Mouse (Mus musculus): Measurements from ENCODE around the gene Actl6a. TPM values are rescaled to one million over a fixed set of nuclear protein-coding genes. Genes with fewer than 3 reads are reported as not detected.

Gene Actl6a
- polyA plus RNA-seq, 1 experiment from 2014 or later = 233 TPM

DNA sequence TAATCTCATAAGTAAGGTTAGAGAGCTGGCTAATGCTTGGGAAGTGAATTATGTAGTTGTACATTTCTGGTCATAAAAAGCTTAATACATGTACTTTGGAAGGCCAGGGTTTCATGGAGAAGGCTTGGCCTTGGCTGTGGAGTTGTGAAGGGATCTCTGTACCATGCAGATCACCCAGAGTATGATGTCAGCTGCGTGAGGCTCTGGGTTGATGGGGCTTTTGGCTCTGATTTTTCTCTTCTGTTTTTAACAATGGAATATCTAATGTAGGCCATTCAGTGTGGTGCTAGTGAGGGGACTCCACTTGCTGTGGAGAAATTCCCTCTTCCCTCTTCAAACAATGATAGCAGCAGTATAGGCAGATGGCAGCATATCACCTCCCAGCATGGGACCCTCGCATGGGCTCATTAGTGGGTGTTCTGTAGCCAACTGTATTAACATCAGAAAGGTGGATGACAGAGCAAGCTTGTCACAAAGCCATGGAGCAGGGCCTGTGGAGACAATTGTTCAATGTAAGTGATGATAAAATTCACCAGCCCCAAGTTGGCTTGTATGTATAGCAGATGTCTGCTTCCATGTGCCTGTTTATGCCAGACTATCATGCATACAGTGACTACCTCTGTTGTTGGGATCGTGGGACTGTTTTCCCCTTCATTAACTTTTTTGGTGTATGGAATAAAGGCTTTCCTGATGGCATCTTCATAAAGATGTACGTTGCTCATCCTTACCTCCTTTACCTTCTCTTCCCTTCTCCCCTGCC lies 43.9 kb downstream of the Actl6a start:
- no peak overlapping the region for H3K4me2 ChIP-seq (ENCODE audit: low read depth)
- no peaks in the 10 kb centered on the region for H3K9me3 ChIP-seq (ENCODE audit: control insufficient read depth, low read length)
- H3K36me3 ChIP-seq (ENCODE audit: control insufficient read depth, insufficient read depth, low read length) = peaks cover 4% of the 10 kb centered on the region; the same call in 1 of the 2 replicates
- WGBS = 94% methylated on average over 4 of the region's 4 CpGs
- no peak overlapping the region for H3K9ac ChIP-seq (ENCODE audit: low read length)
- DNase-seq (ENCODE audit: low spot score) (no peak), ATAC-seq (ENCODE audit: insufficient read depth, low FRiP score, low TSS enrichment) (no peak)
- H3K27me3 ChIP-seq (ENCODE audit: control insufficient read depth, insufficient read depth, low read length) = no peaks in the 10 kb centered on the region
- H3K27ac ChIP-seq (ENCODE audit: low read depth, low read length) = no peak overlapping the region
- H3K4me1 ChIP-seq (ENCODE audit: control insufficient read depth, insufficient read depth, low read length) = no peaks in the 10 kb centered on the region
- H3K4me3 ChIP-seq (ENCODE audit: low read depth, low read length) = no peak overlapping the region

DNA sequence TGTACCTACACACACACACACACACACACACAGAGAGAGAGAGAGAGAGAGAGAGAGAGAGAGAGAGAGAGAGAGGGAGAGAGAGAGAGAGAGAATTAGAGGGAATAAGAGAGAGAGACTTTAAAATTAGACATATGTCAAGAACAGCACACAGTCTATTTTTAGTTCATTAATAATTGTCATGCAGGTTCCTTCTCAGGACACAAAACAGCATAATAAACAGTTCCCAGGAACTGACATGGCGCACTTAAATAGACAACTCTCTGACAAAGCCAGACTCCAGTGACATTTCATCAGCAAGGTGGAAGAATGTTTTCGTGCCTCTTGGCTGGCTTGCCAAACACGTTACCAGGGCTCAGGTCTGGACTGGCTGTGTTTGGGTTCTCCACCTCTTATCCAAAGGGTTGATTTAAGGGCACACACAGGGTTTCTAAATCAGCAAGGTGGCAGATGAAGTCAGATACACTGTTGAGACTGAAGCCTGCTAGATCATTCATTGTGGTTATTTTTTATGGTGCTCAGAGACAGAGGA lies 48.4 kb downstream of the Actl6a start:
- Histone ChIP-seq H3K27me3 (ENCODE audit: control insufficient read depth, insufficient read depth, low read length) (no peaks in the 10 kb centered on the region), H3K4me2 (ENCODE audit: low read depth) (no peak overlapping the region), H3K9me3 (ENCODE audit: control insufficient read depth, low read length) (no peaks in the 10 kb centered on the region), H3K27ac (ENCODE audit: low read depth, low read length) (no peak overlapping the region), H3K9ac (ENCODE audit: low read length) (no peak overlapping the region), H3K4me1 (ENCODE audit: control insufficient read depth, insufficient read depth, low read length) (no peaks in the 10 kb centered on the region), H3K36me3 (ENCODE audit: control insufficient read depth, insufficient read depth, low read length) (peaks cover 4% of the 10 kb centered on the region; the same call in 1 of the 2 replicates), H3K4me3 (ENCODE audit: low read depth, low read length) (no peak overlapping the region)
- DNase-seq (ENCODE audit: low spot score) (no peak), ATAC-seq (ENCODE audit: insufficient read depth, low FRiP score, low TSS enrichment) (no peak)
- WGBS = 95% methylated on average over 3 of the region's 3 CpGs

DNA sequence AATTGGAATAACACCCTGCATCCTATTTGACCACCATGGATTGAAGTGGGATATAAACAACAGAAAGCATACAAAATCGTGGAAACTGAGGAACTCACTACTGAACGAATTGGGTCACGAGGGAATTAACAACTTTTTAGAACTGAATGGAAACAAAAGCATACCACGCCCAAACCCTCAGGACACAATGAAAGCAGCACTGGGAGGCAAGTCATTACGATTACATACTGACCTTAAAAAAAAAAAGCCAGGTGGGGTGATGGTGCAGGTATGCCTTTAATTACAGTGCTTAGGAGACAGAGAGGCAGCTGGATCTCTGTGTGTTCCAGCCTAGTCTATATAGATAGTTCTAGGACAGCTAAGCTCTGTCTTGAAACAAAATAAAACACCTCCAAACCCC lies 53.1 kb downstream of the Actl6a start:
- Histone ChIP-seq H3K4me3 (ENCODE audit: low read depth, low read length) (no peak overlapping the region), H3K27me3 (ENCODE audit: control insufficient read depth, insufficient read depth, low read length) (no peaks in the 10 kb centered on the region)

DNA sequence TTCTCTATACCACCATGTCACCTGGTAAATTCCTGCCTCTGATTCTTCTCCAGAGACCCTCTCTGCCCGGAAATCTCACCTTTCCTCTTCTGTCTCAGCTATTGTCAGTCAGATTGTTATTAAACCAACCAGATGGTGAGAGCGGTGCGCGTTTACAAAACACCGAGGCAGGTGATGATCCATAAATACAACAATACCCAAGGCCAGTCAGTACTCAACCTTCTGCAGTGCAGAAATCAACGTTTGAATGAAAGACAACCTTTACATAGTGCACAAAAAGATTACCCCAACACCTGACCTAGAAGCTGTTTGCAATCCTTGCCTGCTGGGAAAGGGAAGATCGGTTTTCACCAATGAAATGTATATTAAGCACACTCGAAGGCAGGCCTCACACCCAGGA lies 56.9 kb downstream of the Actl6a start:
- no peak overlapping the region for H3K9ac ChIP-seq (ENCODE audit: low read length)
- H3K9me3 ChIP-seq (ENCODE audit: control insufficient read depth, low read length) = no peaks in the 10 kb centered on the region
- no peaks in the 10 kb centered on the region for H3K36me3 ChIP-seq (ENCODE audit: control insufficient read depth, insufficient read depth, low read length)
- ATAC-seq (ENCODE audit: insufficient read depth, low FRiP score, low TSS enrichment) (no peak), DNase-seq (ENCODE audit: low spot score) (no peak)
- H3K27ac ChIP-seq (ENCODE audit: low read depth, low read length) = no peak overlapping the region
- no peak overlapping the region for H3K4me3 ChIP-seq (ENCODE audit: low read depth, low read length)
- WGBS = 67% methylated on average over 8 of the region's 8 CpGs
- H3K27me3 ChIP-seq (ENCODE audit: control insufficient read depth, insufficient read depth, low read length) = no peaks in the 10 kb centered on the region
- H3K4me2 ChIP-seq (ENCODE audit: low read depth) = no peak overlapping the region
- no peaks in the 10 kb centered on the region for H3K4me1 ChIP-seq (ENCODE audit: control insufficient read depth, insufficient read depth, low read length)

More for the DNA sequence above, 53.1 kb downstream of the Actl6a start:
- 67% methylated on average over 5 of the region's 5 CpGs for WGBS
- DNase-seq (ENCODE audit: low spot score) (no peak), ATAC-seq (ENCODE audit: insufficient read depth, low FRiP score, low TSS enrichment) (no peak)
- no peaks in the 10 kb centered on the region for H3K4me1 ChIP-seq (ENCODE audit: control insufficient read depth, insufficient read depth, low read length)
- no peak overlapping the region for H3K9ac ChIP-seq (ENCODE audit: low read length)
- no peak overlapping the region for H3K27ac ChIP-seq (ENCODE audit: low read depth, low read length)
- H3K9me3 ChIP-seq (ENCODE audit: control insufficient read depth, low read length) = no peaks in the 10 kb centered on the region
- no peaks in the 10 kb centered on the region for H3K36me3 ChIP-seq (ENCODE audit: control insufficient read depth, insufficient read depth, low read length)
- no peak overlapping the region for H3K4me2 ChIP-seq (ENCODE audit: low read depth)

DNA sequence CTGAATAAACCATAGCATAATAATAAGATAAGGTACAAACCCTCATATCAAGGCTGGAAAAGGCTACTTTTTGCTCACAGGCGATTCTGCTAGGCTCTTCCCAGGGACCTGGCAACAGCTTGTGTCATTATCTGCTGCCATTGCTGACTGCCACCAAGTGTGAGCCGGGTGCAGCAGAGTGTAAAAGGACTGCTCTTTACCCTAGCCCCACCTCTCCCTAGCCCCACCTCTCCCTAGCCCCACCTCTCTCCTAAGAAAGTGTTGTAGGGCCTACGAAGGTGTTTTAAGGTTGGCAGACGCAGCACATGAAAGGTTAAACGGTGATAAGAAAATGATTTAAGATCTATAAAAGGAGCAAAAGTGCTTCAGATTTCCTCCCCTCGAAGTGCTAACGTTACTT lies 57.8 kb downstream of the Actl6a start:
- Histone ChIP-seq H3K27me3 (ENCODE audit: control insufficient read depth, insufficient read depth, low read length) (no peaks in the 10 kb centered on the region), H3K9me3 (ENCODE audit: control insufficient read depth, low read length) (no peaks in the 10 kb centered on the region), H3K4me3 (ENCODE audit: low read depth, low read length) (no peak overlapping the region), H3K4me2 (ENCODE audit: low read depth) (no peak overlapping the region), H3K9ac (ENCODE audit: low read length) (no peak overlapping the region), H3K4me1 (ENCODE audit: control insufficient read depth, insufficient read depth, low read length) (no peaks in the 10 kb centered on the region), H3K27ac (ENCODE audit: low read depth, low read length) (no peak overlapping the region), H3K36me3 (ENCODE audit: control insufficient read depth, insufficient read depth, low read length) (no peaks in the 10 kb centered on the region)
- 51% methylated on average over 7 of the region's 7 CpGs for WGBS
- no peak for DNase-seq (ENCODE audit: low spot score)
- no peak for ATAC-seq (ENCODE audit: insufficient read depth, low FRiP score, low TSS enrichment)

DNA sequence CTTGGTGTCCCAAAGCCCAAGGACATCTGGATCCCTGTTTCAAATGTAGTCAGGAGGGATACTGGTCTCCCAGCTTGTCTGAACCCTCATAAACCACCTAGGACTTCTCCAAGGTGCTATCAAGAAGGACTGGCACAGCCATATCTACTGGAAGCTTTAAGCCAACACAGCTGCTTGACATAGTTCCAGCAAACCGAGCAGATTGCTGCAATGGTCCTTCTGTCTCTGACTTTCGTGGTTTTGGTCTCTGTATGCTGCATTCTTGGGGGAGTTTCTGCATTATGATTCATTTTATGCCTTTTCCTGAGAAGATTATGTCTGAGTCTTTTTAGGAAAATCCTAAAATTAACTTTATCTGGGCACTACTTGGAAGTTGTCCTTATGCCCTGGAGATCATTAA lies 64.7 kb downstream of the Actl6a start:
- Histone ChIP-seq H3K4me3 (ENCODE audit: low read depth, low read length) (no peak overlapping the region), H3K9ac (ENCODE audit: low read length) (no peak overlapping the region), H3K4me1 (ENCODE audit: control insufficient read depth, insufficient read depth, low read length) (no peaks in the 10 kb centered on the region), H3K27ac (ENCODE audit: low read depth, low read length) (no peak overlapping the region), H3K36me3 (ENCODE audit: control insufficient read depth, insufficient read depth, low read length) (no peaks in the 10 kb centered on the region), H3K4me2 (ENCODE audit: low read depth) (no peak overlapping the region), H3K27me3 (ENCODE audit: control insufficient read depth, insufficient read depth, low read length) (no peaks in the 10 kb centered on the region), H3K9me3 (ENCODE audit: control insufficient read depth, low read length) (no peaks in the 10 kb centered on the region)
- ATAC-seq (ENCODE audit: insufficient read depth, low FRiP score, low TSS enrichment) (no peak), DNase-seq (ENCODE audit: low spot score) (no peak)
- WGBS = 91% methylated on average over 2 of the region's 2 CpGs

Other genes with a start within 250 kb of the Actl6a start
- not detected in 2 replicates for gene Kcnmb3, start 214.1 kb upstream of the Actl6a start, polyA plus RNA-seq (2014; fragmentation: Nextera tagmentation; extraction: Ambion mirVana)
- gene Zfp639, start 196.0 kb upstream of the Actl6a start, polyA plus RNA-seq (2014; fragmentation: Nextera tagmentation; extraction: Ambion mirVana) = 48.4 TPM in 2 replicates
- gene Mfn1, start 176.8 kb upstream of the Actl6a start, polyA plus RNA-seq (2014; fragmentation: Nextera tagmentation; extraction: Ambion mirVana) = 26.8 and 31.5 TPM in 2 replicates
- 53.2 and 57.4 TPM in 2 replicates for gene Gnb4, start 89.7 kb upstream of the Actl6a start, polyA plus RNA-seq (2014; fragmentation: Nextera tagmentation; extraction: Ambion mirVana)
- gene Ndufb5, start 30.7 kb downstream of the Actl6a start, polyA plus RNA-seq (2014; fragmentation: Nextera tagmentation; extraction: Ambion mirVana) = 280 and 290 TPM in 2 replicates
- 38.3 and 42.1 TPM in 2 replicates for gene Mrpl47, start 31.3 kb downstream of the Actl6a start, polyA plus RNA-seq (2014; fragmentation: Nextera tagmentation; extraction: Ambion mirVana)
- gene Usp13, start 111.2 kb downstream of the Actl6a start, polyA plus RNA-seq (2014; fragmentation: Nextera tagmentation; extraction: Ambion mirVana) = 6.3 and 7.6 TPM in 2 replicates

Measured in neural tube, embryonic 11.5 days (tissue).